Mouse (Mus musculus) adrenal gland, postnatal 4 days (tissue): Measurements from ENCODE around the gene Nceh1. TPM values are rescaled to one million over a fixed set of nuclear protein-coding genes. Genes with fewer than 3 reads are reported as not detected.

Source experiments
- DNase-seq, 2 experiments: peaks; one replicate each; pipeline ENCODE4 v3.0.0; 2021 to 2022; ENCODE audit warnings: low spot score in 2 of 2, mixed read lengths in 2 of 2
- total RNA-seq, 2 experiments: library from RNA; stranded (reverse); gene quantifications; 2 replicates each; pipeline ENCODE4 v1.2.3; 2021

Nceh1 gene
- total RNA-seq, 2 experiments from 2014 or later, result 103 to 113 TPM

GRCm38 (mm10) chr3:27189320-27190261 is 6.8 kb downstream of the Nceh1 start:
- peak; percentile 57 to 70 for DNase-seq

DNA sequence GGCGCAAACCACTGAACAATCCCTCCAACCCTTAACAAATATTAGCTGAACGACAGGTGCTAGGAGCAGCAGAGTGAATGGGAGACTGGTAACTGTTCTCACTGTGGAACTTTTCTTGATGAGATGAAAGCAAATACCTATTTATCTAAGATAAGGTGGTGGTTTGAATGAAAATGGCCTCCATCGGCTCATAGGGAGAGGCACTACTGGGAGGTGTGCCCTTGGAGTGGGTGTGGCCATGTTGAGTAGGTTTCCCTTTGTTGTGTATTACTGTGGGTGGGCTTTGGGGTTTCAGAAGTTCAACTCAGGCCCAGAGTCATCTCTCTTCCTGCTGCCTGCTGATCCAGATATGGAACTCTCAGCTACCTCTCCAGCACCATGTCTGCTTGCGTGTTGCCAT is 8.1 kb downstream of the Nceh1 start:
- no peak for DNase-seq

DNA sequence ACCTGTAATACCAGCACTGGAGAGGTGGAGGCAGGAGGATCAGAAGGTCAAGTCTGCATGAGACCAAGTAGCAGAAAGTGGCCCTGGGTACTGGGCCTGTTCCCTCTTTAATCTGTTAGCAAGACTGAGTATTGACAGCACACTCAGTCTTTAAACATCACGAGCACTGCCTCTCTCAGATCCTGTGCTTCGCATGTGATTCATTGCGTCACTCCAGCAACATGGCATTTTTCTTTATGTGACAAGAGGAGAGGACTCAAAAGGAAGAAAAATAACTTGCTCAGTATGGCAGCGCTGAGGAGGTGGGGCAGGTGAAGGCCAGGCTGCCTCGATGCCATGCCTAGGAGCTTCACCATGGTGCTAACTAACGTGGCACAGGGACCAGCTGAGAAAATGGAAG is 9.1 kb downstream of the Nceh1 start:
- no peak for DNase-seq

- DNase-seq, result no peak
Observed at GRCm38 (mm10) chr3:27193844-27194317, 11.1 kb downstream of the Nceh1 start.

- DNase-seq, result no peak
Observed at GRCm38 (mm10) chr3:27195153-27195552, 12.4 kb downstream of the Nceh1 start.

GRCm38 (mm10) chr3:27195573-27196227 is 12.9 kb downstream of the Nceh1 start:
- DNase-seq, result no peak

GRCm38 (mm10) chr3:27196529-27196928 is 13.8 kb downstream of the Nceh1 start:
- no peak for DNase-seq

- no peak for DNase-seq
Observed at GRCm38 (mm10) chr3:27197816-27198215, 15.1 kb downstream of the Nceh1 start.

- DNase-seq, result no peak
Observed at GRCm38 (mm10) chr3:27199120-27199519, 16.4 kb downstream of the Nceh1 start.

DNA sequence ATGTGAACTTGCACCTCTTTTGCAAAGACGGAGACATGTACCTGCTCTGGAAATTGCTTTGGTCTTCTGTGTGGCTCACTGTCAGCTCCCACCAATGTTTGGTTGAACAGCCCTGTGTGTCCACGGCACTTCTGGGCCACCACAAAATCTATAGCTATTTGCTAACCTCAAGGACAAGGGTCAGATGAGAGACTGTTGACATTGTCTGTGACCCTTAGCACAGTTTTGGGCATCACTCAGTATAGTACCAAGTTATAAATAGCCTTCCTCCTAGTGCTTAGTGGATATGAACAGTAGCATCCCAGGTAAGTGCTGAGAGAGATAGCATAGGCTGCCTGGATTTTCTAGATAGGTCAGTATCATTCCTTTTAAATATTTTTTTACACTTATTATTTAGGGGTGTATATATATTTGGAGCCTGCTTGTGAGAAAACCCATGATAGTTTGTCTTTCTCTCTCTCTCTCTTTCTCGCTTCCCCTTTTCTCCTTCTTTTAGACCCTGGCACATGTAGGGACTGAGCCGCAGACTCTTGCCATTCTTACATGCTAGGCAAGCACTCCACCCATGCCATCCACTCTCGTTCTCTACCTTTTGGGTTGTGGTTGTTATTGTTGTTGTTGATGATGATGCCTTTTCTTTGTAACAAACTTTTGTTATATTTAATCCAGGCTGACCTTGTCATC is 19.1 kb downstream of the Nceh1 start:
- DNase-seq, result no peak

DNA sequence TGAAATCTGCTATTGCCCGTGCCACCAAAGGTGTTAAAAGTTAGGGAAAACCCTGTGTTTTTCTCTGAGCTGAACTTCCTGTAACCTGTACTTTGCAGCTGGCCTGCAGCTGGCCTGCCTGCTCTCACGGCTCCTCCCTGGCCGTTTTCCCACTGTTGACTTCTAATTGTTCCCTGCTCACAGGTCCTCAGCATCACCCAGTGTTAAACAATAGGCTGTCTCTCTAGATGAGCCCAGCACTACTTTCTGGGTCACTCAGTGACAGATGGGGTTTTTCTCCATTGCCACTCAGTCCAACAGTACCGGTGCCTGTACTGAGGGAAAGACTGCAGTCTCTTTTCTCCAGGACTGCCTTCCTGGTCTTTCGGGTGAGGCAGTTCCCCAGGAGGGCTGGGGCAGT is 22.3 kb downstream of the Nceh1 start:
- no peak for DNase-seq

DNA sequence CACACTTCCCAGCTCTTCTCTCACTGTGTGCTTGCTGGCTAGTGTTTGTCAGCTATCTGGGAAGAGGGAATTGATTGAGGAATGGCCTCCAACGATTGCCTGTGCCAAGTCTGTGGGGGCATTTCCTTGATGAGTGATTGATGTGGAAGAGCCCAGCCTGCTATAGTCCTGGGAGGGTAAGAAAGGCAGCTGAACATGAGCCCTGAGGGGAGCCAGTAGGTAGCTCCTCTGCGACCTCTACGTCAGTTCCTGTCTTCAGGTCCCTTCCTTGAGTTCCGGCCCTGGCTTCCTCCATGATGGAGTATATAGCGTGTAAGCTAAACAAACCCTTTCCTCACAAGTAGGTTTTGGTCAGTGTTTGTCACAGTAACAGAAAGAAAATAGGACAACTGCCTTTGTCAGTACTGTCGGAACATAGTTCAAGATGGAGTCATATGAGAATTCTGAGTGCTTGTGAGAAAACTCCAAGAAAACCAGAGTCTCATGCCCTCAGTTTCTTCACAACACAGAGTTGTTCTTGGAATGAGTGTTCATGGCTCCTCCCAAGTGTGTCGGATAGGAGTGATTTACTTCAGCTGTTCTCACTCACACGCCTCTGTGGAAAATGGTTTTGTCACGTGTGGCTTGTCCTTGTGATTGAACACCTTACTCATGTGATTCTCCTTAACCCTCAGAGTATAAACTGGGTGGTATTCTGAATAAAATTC is 22.9 kb downstream of the Nceh1 start:
- no peak for DNase-seq

GRCm38 (mm10) chr3:27206221-27206560 is 23.4 kb downstream of the Nceh1 start:
- DNase-seq, result no peak

GRCm38 (mm10) chr3:27206577-27206976 is 23.8 kb downstream of the Nceh1 start:
- DNase-seq, result no peak

- no peak for DNase-seq
Observed at GRCm38 (mm10) chr3:27209707-27210106, 26.9 kb downstream of the Nceh1 start.

GRCm38 (mm10) chr3:27210271-27210670 is 27.5 kb downstream of the Nceh1 start:
- no peak for DNase-seq

GRCm38 (mm10) chr3:27214016-27214816 is 31.5 kb downstream of the Nceh1 start:
- no peak for DNase-seq

GRCm38 (mm10) chr3:27217331-27217730 is 34.6 kb downstream of the Nceh1 start:
- DNase-seq, result no peak

GRCm38 (mm10) chr3:27218604-27219003 is 35.8 kb downstream of the Nceh1 start:
- no peak for DNase-seq

DNA sequence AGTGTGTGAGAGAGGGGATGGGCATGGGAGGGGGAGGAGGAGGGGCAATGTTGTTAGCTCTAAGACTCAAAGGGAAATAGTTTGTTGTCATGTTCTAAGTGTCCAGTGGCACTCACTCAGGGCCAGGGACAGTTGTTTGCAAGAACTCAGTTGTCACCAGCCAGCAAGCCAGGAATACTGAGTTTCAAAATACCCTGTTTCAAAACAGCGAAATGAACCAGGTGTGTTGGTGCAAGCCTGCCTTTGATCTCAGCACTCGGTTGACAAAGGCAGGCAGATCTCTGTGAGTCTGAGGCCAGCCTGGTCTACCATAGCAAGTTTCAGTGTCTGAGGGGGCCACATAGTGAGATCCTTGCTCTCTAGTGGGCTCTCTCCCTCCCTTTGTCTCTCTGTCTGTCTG is 39.3 kb downstream of the Nceh1 start:
- no peak for DNase-seq
